Mouse (Mus musculus): Measurements from ENCODE around the gene Btrc. TPM values are rescaled to one million over a fixed set of nuclear protein-coding genes. Genes with fewer than 3 reads are reported as not detected.
A peak's percentile ranks its signal among the peaks of the same experiment; 100 is the strongest.
"Not testable (repeated sequence)": the region's sequence is repeated elsewhere in the genome, so short reads cannot be mapped to it uniquely, and the experiment has no call there.

Btrc gene
- polyA plus RNA-seq, 1 experiment from 2014 or later, result 40.6 TPM

- not testable (repeated sequence) for H3K4me3 ChIP-seq; ATAC-seq (ENCODE audit: insufficient number of reproducible peaks, low FRiP score, low TSS enrichment, low read depth); H3K9ac ChIP-seq; H3K36me3 ChIP-seq; H3K4me1 ChIP-seq; H3K4me2 ChIP-seq; H3K27me3 ChIP-seq; H3K9me3 ChIP-seq; H3K27ac ChIP-seq
- 85% methylated on average over 6 of the region's 6 CpGs for WGBS
Observed at GRCm38 (mm10) chr19:45356868-45357267, 6.7 kb upstream of the Btrc start.

- no peak for ATAC-seq (ENCODE audit: insufficient number of reproducible peaks, low FRiP score, low TSS enrichment, low read depth)
Observed at GRCm38 (mm10) chr19:45360486-45360885, 3.0 kb upstream of the Btrc start.

GRCm38 (mm10) chr19:45363933-45364391, 428 bp downstream of the Btrc start:
- H3K4me1 ChIP-seq, result 0 out of 2 replicates have a peak, but pooled peaks cover 8% of the 10 kb centered on the region
- H3K9ac ChIP-seq, result peak overlapping the region; percentile 83
- H3K27me3 ChIP-seq, result no peaks in the 10 kb centered on the region
- H3K27ac ChIP-seq, result peak overlapping the region; percentile 93
- H3K9me3 ChIP-seq, result no peaks in the 10 kb centered on the region
- peak overlapping the region; percentile 48 for H3K4me2 ChIP-seq
- H3K4me3 ChIP-seq, result peak overlapping the region; percentile 91
- ATAC-seq (ENCODE audit: insufficient number of reproducible peaks, low FRiP score, low TSS enrichment, low read depth), result peak; percentile 77
- no peaks in the 10 kb centered on the region for H3K36me3 ChIP-seq
- under 1% methylated on average over 20 of the region's 20 CpGs for WGBS

More at GRCm38 (mm10) chr19:45360486-45360885, 3.0 kb upstream of the Btrc start:
- no peak overlapping the region for H3K27ac ChIP-seq
- H3K9me3 ChIP-seq, result no peaks in the 10 kb centered on the region
- no peak overlapping the region for H3K4me2 ChIP-seq
- no peak overlapping the region for H3K4me3 ChIP-seq
- H3K36me3 ChIP-seq, result no peaks in the 10 kb centered on the region
- H3K4me1 ChIP-seq, result 0 out of 2 replicates have a peak, but pooled peaks cover 4% of the 10 kb centered on the region
- no peaks in the 10 kb centered on the region for H3K27me3 ChIP-seq
- H3K9ac ChIP-seq, result no peak overlapping the region

- no peaks in the 10 kb centered on the region for H3K27me3 ChIP-seq
- no peaks in the 10 kb centered on the region for H3K36me3 ChIP-seq
- H3K4me1 ChIP-seq, result 0 out of 2 replicates have a peak, but pooled peaks cover 8% of the 10 kb centered on the region
- H3K4me2 ChIP-seq, result no peak overlapping the region
- 73% methylated on average over 7 of the region's 7 CpGs for WGBS
- no peak for ATAC-seq (ENCODE audit: insufficient number of reproducible peaks, low FRiP score, low TSS enrichment, low read depth)
- no peak overlapping the region for H3K27ac ChIP-seq
- H3K9ac ChIP-seq, result no peak overlapping the region
- H3K4me3 ChIP-seq, result no peak overlapping the region
- no peaks in the 10 kb centered on the region for H3K9me3 ChIP-seq
Observed at GRCm38 (mm10) chr19:45366651-45367050, 3.1 kb downstream of the Btrc start.

GRCm38 (mm10) chr19:45384815-45385214, 21.3 kb downstream of the Btrc start:
- 97% methylated on average over 10 of the region's 10 CpGs for WGBS
- H3K4me1 ChIP-seq; H3K9me3 ChIP-seq; H3K27ac ChIP-seq; H3K27me3 ChIP-seq; H3K9ac ChIP-seq; H3K4me3 ChIP-seq; H3K4me2 ChIP-seq; ATAC-seq (ENCODE audit: insufficient number of reproducible peaks, low FRiP score, low TSS enrichment, low read depth): not testable (repeated sequence)
- H3K36me3 ChIP-seq, result peaks cover 18% of the 10 kb centered on the region

- Histone ChIP-seq H3K4me2 (no peak overlapping the region), H3K27me3 (no peaks in the 10 kb centered on the region), H3K27ac (no peak overlapping the region), H3K4me1 (no peaks in the 10 kb centered on the region), H3K36me3 (peaks cover 14% of the 10 kb centered on the region), H3K9ac (no peak overlapping the region), H3K4me3 (no peak overlapping the region), H3K9me3 (no peaks in the 10 kb centered on the region)
- 84% methylated on average over 6 of the region's 6 CpGs for WGBS
- no peak for ATAC-seq (ENCODE audit: insufficient number of reproducible peaks, low FRiP score, low TSS enrichment, low read depth)
Observed at GRCm38 (mm10) chr19:45388551-45388950, 25.0 kb downstream of the Btrc start.

GRCm38 (mm10) chr19:45394078-45394477, 30.5 kb downstream of the Btrc start:
- Histone ChIP-seq H3K36me3 (no peaks in the 10 kb centered on the region), H3K9ac (no peak overlapping the region), H3K4me2 (no peak overlapping the region), H3K27ac (no peak overlapping the region), H3K4me1 (no peaks in the 10 kb centered on the region), H3K9me3 (no peaks in the 10 kb centered on the region), H3K4me3 (no peak overlapping the region), H3K27me3 (no peaks in the 10 kb centered on the region)
- ATAC-seq (ENCODE audit: insufficient number of reproducible peaks, low FRiP score, low TSS enrichment, low read depth), result no peak
- WGBS, result 84% methylated on average over 7 of the region's 7 CpGs

GRCm38 (mm10) chr19:45411000-45411399, 47.5 kb downstream of the Btrc start:
- Histone ChIP-seq H3K4me3 (no peak overlapping the region), H3K9me3 (no peaks in the 10 kb centered on the region), H3K36me3 (peaks cover 4% of the 10 kb centered on the region; the same call in 1 of the 2 replicates), H3K27me3 (no peaks in the 10 kb centered on the region), H3K4me1 (no peaks in the 10 kb centered on the region), H3K9ac (no peak overlapping the region), H3K4me2 (no peak overlapping the region), H3K27ac (no peak overlapping the region)
- ATAC-seq (ENCODE audit: insufficient number of reproducible peaks, low FRiP score, low TSS enrichment, low read depth), result no peak
- 68% methylated on average over 2 of the region's 2 CpGs for WGBS

- H3K4me1 ChIP-seq, result no peaks in the 10 kb centered on the region
- H3K4me2 ChIP-seq, result no peak overlapping the region
- H3K27ac ChIP-seq, result no peak overlapping the region
- no peaks in the 10 kb centered on the region for H3K27me3 ChIP-seq
- no peaks in the 10 kb centered on the region for H3K9me3 ChIP-seq
- no peak overlapping the region for H3K9ac ChIP-seq
- WGBS, result 84% methylated on average over 3 of the region's 3 CpGs
- no peak overlapping the region for H3K4me3 ChIP-seq
- ATAC-seq (ENCODE audit: insufficient number of reproducible peaks, low FRiP score, low TSS enrichment, low read depth), result no peak
- H3K36me3 ChIP-seq, result peaks cover 4% of the 10 kb centered on the region; the same call in 1 of the 2 replicates
Observed at GRCm38 (mm10) chr19:45412694-45413093, 49.2 kb downstream of the Btrc start.

- no peak overlapping the region for H3K4me2 ChIP-seq
- no peaks in the 10 kb centered on the region for H3K9me3 ChIP-seq
- no peak for ATAC-seq (ENCODE audit: insufficient number of reproducible peaks, low FRiP score, low TSS enrichment, low read depth)
- no peak overlapping the region for H3K4me3 ChIP-seq
- H3K9ac ChIP-seq, result no peak overlapping the region
- no peak overlapping the region for H3K27ac ChIP-seq
- WGBS, result 77% methylated on average over 3 of the region's 3 CpGs
- H3K27me3 ChIP-seq, result no peaks in the 10 kb centered on the region
- H3K36me3 ChIP-seq, result peaks cover 4% of the 10 kb centered on the region; the same call in 1 of the 2 replicates
- no peaks in the 10 kb centered on the region for H3K4me1 ChIP-seq
Observed at GRCm38 (mm10) chr19:45413966-45414365, 50.4 kb downstream of the Btrc start.

- Histone ChIP-seq H3K27ac (no peak overlapping the region), H3K4me3 (no peak overlapping the region), H3K9ac (no peak overlapping the region), H3K9me3 (no peaks in the 10 kb centered on the region), H3K27me3 (no peaks in the 10 kb centered on the region), H3K4me1 (no peaks in the 10 kb centered on the region; the same call in 1 of the 2 replicates), H3K36me3 (peaks cover 4% of the 10 kb centered on the region; the same call in 1 of the 2 replicates), H3K4me2 (no peak overlapping the region)
- ATAC-seq (ENCODE audit: insufficient number of reproducible peaks, low FRiP score, low TSS enrichment, low read depth), result no peak
Observed at GRCm38 (mm10) chr19:45417601-45418000, 54.1 kb downstream of the Btrc start.

- H3K4me1 ChIP-seq, result no peaks in the 10 kb centered on the region; the same call in 1 of the 2 replicates
- no peaks in the 10 kb centered on the region for H3K27me3 ChIP-seq
- 38% methylated on average over 7 of the region's 7 CpGs for WGBS
- H3K4me2 ChIP-seq, result no peak overlapping the region
- no peak overlapping the region for H3K9ac ChIP-seq
- no peak for ATAC-seq (ENCODE audit: insufficient number of reproducible peaks, low FRiP score, low TSS enrichment, low read depth)
- no peak overlapping the region for H3K27ac ChIP-seq
- no peaks in the 10 kb centered on the region for H3K9me3 ChIP-seq
- H3K4me3 ChIP-seq, result no peak overlapping the region
- peaks cover 5% of the 10 kb centered on the region; the same call in 1 of the 2 replicates for H3K36me3 ChIP-seq
Observed at GRCm38 (mm10) chr19:45422276-45422675, 58.7 kb downstream of the Btrc start.

GRCm38 (mm10) chr19:45428146-45428545, 64.6 kb downstream of the Btrc start:
- no peak overlapping the region for H3K4me3 ChIP-seq
- no peak overlapping the region for H3K27ac ChIP-seq
- H3K27me3 ChIP-seq, result no peaks in the 10 kb centered on the region
- H3K9me3 ChIP-seq, result no peaks in the 10 kb centered on the region
- H3K36me3 ChIP-seq, result peaks cover 5% of the 10 kb centered on the region; the same call in 1 of the 2 replicates
- H3K9ac ChIP-seq, result no peak overlapping the region
- no peak overlapping the region for H3K4me2 ChIP-seq
- 73% methylated on average over 4 of the region's 4 CpGs for WGBS
- no peak for ATAC-seq (ENCODE audit: insufficient number of reproducible peaks, low FRiP score, low TSS enrichment, low read depth)
- H3K4me1 ChIP-seq, result no peaks in the 10 kb centered on the region

Data from limb, embryonic 15.5 days (tissue).